Mouse (Mus musculus): ENCODE measurements at regions not wholly inside any gene's neighbourhood (a gene's known extent, or its start where the extent isn't known, plus 50 kb on each side); places are given as distances from the start of the nearest gene placed in this dataset.

DNA sequence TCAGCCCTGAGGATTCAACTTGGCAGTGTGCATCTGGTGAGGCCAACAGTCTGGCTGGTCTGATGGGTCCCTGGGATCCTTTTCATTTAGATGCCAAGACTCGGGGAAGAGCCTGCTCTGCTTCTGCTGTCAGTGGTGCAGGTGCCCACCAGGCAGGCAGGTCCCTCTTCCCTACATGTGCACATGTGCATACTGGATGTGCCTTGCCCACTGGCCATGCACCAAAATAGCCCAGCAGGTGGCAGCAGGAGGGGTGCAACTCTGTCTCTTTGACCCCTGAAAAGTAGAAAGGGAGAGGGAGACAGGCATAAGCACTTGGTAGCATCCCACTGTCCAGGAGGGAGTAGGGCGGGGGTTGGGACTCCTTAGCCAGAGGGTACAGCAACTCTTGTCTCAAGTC, 116.2 kb upstream of the Bank1 start:
- DNase-seq, result no peak

DNA sequence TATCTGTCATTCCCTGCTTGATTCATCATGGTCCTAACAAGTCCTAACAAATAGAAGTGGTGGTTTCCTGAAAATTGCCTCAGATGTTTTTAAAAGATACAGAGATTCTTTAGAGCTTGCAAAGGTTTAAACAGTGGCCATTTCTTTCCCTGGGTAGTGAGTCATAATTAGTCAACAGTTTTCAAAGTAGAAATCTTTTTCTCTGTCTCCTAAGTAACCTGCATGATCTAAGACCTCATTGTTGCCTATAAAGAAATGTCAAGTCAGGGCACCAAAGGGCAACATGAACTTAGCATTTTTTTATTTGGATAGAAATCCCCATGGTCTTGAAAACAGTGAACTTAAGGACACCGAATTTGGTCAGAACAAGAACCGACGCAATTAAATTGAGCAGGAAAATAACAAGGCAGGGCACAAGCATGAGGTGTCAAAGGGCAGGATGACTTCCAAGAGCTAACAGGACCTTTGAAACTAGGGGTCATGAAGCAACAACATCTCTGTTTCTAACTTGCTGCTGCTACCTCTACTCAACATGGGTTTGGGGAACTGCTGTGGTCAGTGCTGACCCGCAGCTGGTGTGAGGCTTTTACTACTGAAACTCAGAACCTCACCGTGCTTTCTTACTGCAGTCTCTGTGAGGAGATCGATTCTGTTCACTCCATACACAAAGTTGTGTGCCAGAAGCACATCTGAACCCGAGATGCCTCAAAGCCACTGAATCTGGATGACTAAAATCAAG, 114.2 kb upstream of the Bank1 start:
- DNase-seq, result no peak

- DNase-seq, result no peak
These were observed 113.5 kb upstream of the Bank1 start for GRCm38 (mm10) chr3:136439350-136439749.

- no peak for DNase-seq
These were observed 108.5 kb upstream of the Bank1 start for GRCm38 (mm10) chr3:136434407-136434806.

DNA sequence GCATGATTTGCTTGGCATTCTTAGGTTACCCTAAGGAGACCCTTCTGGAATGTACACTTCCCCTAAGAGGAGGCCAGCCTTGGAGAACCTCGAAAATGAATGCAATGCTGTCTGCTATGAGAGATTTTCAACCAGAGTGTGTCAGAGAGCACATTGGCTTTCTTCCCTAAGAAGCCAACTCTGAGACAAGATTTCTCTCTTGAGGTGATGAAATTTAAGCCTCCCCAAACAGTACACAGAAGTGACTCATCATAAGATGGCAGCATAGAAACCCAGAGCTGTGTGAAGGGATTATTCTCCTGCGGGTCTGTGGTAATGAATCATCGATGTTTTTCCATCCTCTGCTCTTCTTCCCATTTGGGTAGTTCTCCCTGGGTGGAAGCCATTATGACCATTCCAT, 106.2 kb upstream of the Bank1 start:
- no peak for DNase-seq

- no peak for DNase-seq
These were observed 101.6 kb upstream of the Bank1 start for GRCm38 (mm10) chr3:136427427-136427826.

GRCm38 (mm10) chr3:136426539-136427194, 100.8 kb upstream of the Bank1 start:
- DNase-seq, result no peak

- no peak for DNase-seq
These were observed 96.2 kb upstream of the Bank1 start for GRCm38 (mm10) chr3:136421969-136422614.

GRCm38 (mm10) chr3:136405606-136406005, 79.7 kb upstream of the Bank1 start:
- DNase-seq, result no peak

DNA sequence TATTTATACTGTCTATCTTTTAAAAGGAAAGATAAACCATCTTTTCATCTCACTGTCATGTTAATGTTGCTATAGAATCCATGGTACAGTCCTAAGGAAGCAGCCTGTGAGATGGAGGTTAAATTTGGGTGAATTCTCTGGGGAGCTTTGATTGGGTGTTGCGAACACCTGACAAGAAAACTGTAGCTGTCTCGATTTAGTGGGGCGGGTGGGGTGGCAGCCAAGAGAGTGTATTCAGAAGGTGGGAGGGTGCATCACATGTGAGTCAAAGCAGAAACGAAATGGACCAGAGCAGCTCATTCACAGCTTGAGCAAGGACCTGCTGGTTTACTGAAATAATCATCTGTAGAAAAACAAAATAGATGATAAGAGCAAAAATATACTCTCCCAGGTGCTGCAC, 57.4 kb upstream of the Bank1 start:
- DNase-seq, result no peak

- DNase-seq, result no peak
These were observed 54.8 kb upstream of the Bank1 start for GRCm38 (mm10) chr3:136380644-136381043.

DNA sequence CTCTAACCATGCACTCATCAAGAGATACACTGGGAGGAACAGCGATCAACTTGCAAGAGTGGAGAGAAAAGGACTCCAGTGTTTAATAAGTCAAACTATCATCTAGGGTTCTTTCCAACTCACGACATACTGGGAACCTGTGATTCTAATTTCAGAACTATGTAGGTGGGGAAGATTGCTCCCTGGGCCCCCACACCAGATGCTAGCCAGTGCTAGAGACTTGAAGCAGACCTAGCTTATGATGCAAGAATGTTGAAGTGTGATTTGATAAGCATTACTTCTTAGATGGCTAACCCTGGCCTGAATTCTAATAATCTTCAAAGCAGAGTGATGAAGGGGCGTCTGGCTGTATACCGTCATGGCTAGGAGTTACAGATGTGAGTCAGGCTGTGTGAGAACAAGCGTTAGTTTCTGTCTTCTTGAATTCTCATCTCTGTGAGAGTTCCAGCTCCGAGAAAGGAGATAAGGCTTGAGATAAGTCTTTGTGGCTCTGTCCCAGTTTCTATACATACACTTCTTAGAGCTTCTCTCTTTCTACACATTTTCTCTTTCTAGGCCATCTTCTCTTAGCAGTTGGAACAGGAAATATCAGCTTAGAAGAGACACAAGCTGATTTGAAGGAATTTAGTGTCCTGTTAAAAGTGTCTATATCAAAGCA, 54.0 kb upstream of the Bank1 start:
- DNase-seq, result no peak

DNA sequence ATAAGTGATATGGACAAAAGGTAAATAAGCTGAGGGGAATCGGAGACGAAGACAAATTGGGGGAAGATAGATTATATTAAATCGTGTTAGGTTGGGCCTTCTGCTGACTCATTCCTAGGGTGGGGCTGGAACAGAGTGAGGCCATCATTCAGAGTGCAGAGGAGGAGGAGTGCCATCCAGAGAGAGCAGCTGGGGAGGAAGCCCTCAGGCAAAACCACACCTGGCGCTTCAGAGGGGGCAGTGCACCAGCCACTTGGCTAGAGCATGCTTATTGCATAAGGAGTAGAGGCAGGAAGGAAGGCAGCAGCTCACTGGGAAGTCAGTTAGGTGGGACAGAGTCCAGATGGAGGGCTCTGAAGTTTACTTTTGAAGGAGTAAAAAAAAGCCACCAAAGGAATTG, 51.0 kb upstream of the Bank1 start:
- no peak for DNase-seq
